Mouse (Mus musculus) stomach, embryonic 14.5 days (tissue): ENCODE measurements at regions not wholly inside any gene's neighbourhood (a gene's known extent, or its start where the extent isn't known, plus 50 kb on each side); places are given as distances from the start of the nearest gene placed in this dataset.

Experiments
- ATAC-seq: fragments of 200-750 bp; cut with Nextera tagmentation; 2 replicates; pipeline ENCODE4 v1.8.0; 2017; ENCODE audit warnings: low read depth, moderate TSS enrichment; ENCODE audit not compliant: insufficient number of reproducible peaks, insufficient read depth, low FRiP score
- H3K27ac ChIP-seq: fragments of 300-500 bp; sonication (generic); 2 replicates; pipeline ENCODE4 v1.5.1; 2014; ENCODE audit warnings: mild to moderate bottlenecking, low read length, moderate library complexity, mixed read lengths
- H3K27me3 ChIP-seq: fragments of 300-500 bp; sonication (generic); 2 replicates; pipeline ENCODE4 v1.6.1; 2014; ENCODE audit warnings: low read length, control low read depth, mixed read lengths; ENCODE audit not compliant: control insufficient read depth, insufficient read depth
- H3K36me3 ChIP-seq: fragments of 300-500 bp; sonication (generic); 2 replicates; pipeline ENCODE4 v1.6.1; 2014; ENCODE audit warnings: mild to moderate bottlenecking, control low read depth, low read length, moderate library complexity, mixed read lengths; ENCODE audit not compliant: control insufficient read depth, insufficient read depth
- H3K4me1 ChIP-seq: fragments of 300-500 bp; sonication (generic); 2 replicates; pipeline ENCODE4 v1.6.1; 2014; ENCODE audit warnings: low read length, control low read depth, mixed read lengths; ENCODE audit not compliant: control insufficient read depth, insufficient read depth
- H3K4me2 ChIP-seq: fragments of 300-500 bp; sonication (generic); replicated peaks from 2 replicates; pipeline ENCODE4 v1.6.1; 2014; ENCODE audit warnings: low read depth, low read length, control low read depth
- H3K4me3 ChIP-seq: fragments of 300-500 bp; sonication (generic); 2 replicates; pipeline ENCODE4 v1.5.1; 2014; ENCODE audit warnings: low read depth, low read length, control low read depth
- H3K9ac ChIP-seq: fragments of 300-500 bp; sonication (generic); replicated peaks from 2 replicates; pipeline ENCODE4 v1.6.1; 2014; ENCODE audit warnings: low read depth, mild to moderate bottlenecking, control low read depth, low read length, moderate library complexity, mixed read lengths
- H3K9me3 ChIP-seq: fragments of 300-500 bp; sonication (generic); 2 replicates; pipeline ENCODE4 v1.6.1; 2016; ENCODE audit warnings: low read depth, low read length, control low read depth; ENCODE audit not compliant: control insufficient read depth
- WGBS: fragments of 180-500 bp; shearing (Covaris S2); extraction: QIAGEN DNeasy Blood & Tissue Kit; methylation state at CpG from one replicate; pipeline ENCODE4 v1.1.7; 2014; 5-methylcytosine and 5-hydroxymethylcytosine counted together

DNA sequence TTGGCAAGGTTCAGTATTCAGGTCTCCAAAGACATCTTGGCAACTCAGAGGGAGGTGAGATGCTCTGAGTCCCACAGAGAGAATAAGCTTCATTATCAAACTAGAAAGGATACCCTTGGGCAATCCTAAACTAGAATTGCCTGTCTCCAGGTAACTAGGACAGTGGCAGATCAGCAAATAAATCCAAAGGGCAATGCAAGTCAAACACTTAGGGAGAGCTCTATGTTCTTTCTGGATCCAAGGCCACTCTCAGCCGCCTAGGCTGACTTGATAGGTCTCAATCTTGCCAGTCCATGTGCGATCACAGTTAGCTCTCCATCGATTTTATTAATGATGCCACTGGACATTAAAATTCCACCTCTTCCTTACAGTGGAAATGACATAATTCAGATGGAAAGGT, 432.5 kb downstream of the Epha4 start:
- no peak for ATAC-seq
- no peak overlapping the region for H3K4me2 ChIP-seq
- 73% methylated on average over 3 of the region's 3 CpGs for WGBS
- no peak overlapping the region for H3K9ac ChIP-seq
- no peaks in the 10 kb centered on the region for H3K36me3 ChIP-seq
- H3K27me3 ChIP-seq = no peaks in the 10 kb centered on the region
- no peak overlapping the region for H3K4me3 ChIP-seq
- H3K27ac ChIP-seq = no peak overlapping the region
- H3K4me1 ChIP-seq = peaks cover 8% of the 10 kb centered on the region; the same call in 1 of the 2 replicates
- no peaks in the 10 kb centered on the region for H3K9me3 ChIP-seq

DNA sequence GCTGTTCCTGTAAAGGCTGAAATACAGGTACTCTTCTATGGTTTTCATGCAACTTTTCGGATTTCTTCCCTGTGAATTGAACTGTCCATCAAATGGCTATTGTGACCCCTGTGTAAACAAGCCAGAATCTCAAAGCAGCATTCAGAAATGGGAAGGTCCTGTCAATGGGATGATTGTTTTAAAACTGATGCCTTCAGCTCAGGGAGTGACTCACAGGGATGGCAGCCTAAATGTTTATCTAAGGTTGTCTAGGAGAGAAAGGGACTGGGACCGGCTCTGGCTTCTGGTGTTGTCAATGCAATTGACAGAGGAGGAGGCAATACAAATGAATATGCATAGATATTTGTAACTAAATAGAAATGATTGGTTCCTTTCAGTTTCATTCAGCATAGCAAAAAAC, 421.3 kb downstream of the Epha4 start:
- Histone ChIP-seq H3K36me3 (no peaks in the 10 kb centered on the region), H3K4me3 (no peak overlapping the region), H3K4me1 (no peaks in the 10 kb centered on the region), H3K9me3 (no peaks in the 10 kb centered on the region), H3K27me3 (no peaks in the 10 kb centered on the region), H3K27ac (no peak overlapping the region), H3K4me2 (no peak overlapping the region), H3K9ac (no peak overlapping the region)
- no peak for ATAC-seq
- 43% methylated on average over 2 of the region's 2 CpGs for WGBS

DNA sequence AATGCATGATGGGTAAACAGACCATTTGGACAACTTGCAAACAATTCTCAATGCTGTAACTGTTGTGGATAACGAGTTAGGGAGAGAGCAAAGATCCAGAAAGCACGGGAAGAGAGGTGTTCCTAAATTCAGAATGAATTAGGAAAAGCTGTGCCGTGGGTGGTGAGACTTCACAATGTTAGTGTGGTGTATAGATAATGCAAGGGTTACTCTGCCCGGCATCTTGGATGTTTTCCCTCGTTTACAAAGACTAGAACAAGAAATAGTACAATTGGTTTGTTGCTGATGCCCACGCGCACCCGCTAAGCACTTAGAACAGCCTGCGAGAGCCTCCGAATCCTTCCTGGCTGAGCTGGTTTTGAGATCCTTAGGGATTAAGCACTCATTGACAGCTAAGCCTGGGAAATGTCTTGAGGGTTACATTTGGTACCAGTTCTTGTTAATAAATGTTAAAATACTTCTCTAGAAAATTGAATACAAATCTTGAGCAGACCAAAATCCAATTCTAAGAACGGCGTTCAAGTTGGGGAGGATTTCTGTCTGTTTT, 413.1 kb downstream of the Epha4 start:
- no peak for ATAC-seq
- Histone ChIP-seq H3K9ac (no peak overlapping the region), H3K4me3 (no peak overlapping the region), H3K9me3 (no peaks in the 10 kb centered on the region), H3K4me1 (no peaks in the 10 kb centered on the region), H3K27me3 (no peaks in the 10 kb centered on the region), H3K36me3 (no peaks in the 10 kb centered on the region), H3K27ac (no peak overlapping the region), H3K4me2 (0 out of 2 replicates have a peak overlapping the region, but pooled peaks have one; percentile 2)
- WGBS = 51% methylated on average over 12 of the region's 12 CpGs

DNA sequence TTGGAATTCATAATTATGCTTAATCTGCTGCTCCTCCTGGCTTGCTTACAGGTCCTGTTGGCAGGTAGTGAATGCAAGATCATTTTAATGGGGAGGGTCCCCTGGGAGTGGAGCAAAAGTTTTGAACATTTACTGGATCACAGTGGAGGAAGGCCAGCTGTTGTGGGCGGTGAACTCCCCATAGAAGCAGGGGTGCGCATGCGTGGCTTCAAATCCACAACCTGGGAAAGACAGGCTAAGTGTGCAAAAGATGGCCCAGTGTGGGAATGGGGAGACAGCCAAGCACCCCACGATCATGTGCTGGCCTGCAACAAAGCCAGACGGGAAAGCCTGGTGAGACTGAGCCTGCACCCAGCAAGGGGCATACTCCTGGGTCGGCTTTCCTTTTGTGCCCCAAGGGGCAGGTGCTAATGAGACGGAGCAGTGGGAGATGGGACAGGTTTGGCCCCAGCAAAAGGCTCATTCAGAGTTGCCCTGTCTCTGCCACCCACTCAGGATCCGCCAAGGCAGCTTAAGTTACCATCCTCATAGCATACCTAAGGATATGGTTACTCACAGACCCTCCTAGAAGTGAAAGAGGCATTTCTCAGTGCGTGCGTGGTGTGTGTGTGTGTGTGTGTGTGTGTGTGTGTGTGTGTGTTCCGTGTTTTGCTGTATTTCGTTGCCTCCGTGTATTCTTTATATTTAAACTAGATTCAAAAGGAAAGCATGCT, 412.3 kb downstream of the Epha4 start:
- Histone ChIP-seq H3K4me1 (no peaks in the 10 kb centered on the region), H3K27me3 (no peaks in the 10 kb centered on the region), H3K9me3 (no peaks in the 10 kb centered on the region), H3K9ac (no peak overlapping the region), H3K36me3 (no peaks in the 10 kb centered on the region), H3K4me3 (no peak overlapping the region), H3K27ac (no peak overlapping the region), H3K4me2 (no peak overlapping the region)
- WGBS = 54% methylated on average over 13 of the region's 13 CpGs
- ATAC-seq = peak; percentile 23; the same call in 1 of the 2 replicates

DNA sequence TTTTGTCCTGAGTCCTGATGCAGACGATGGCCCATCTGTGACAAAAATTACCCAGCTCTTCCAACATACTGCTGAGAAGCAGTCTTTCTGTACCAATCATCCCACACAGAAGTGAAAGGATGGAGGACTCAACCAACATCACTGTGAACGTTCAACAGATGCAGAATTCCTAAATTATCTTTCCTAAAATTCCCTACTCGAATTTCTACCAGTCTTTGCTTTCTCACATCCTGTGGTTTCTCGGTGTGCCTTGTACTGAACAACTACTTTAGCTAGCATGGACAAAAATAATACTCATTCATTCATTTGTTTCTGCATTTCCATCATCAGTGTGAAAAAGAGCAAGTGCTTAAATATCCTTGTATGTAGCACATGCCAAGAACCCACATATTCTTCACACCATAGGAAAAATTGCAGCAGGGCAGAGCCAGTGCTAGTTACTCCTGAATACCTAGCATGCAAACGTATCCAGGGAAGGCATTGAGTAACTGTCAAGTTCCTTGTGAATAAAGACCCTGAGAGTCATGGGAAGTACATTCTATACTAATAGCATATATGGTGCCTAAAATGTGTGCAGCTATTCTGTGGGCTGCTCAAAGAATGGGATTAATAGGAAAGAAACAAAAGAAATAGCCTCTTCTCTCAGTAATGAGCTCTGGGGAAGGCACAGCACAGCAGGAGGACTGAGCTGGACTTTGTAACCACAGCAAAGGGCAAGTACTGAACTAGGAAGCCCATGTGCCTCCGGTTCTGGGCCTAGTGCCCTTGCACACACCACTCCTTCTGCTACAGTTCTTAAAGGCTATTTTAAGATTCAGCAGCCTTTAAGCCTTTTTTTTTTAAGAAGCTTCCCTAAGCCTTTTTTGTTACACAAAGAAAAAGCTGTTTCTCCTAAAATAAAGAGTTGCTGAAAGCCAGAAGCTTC, 404.8 kb downstream of the Epha4 start:
- Histone ChIP-seq H3K27me3 (no peaks in the 10 kb centered on the region), H3K4me1 (no peaks in the 10 kb centered on the region), H3K9ac (no peak overlapping the region), H3K36me3 (no peaks in the 10 kb centered on the region), H3K9me3 (no peaks in the 10 kb centered on the region), H3K4me3 (no peak overlapping the region), H3K27ac (no peak overlapping the region), H3K4me2 (no peak overlapping the region)
- ATAC-seq = no peak
- WGBS = 81% methylated on average over 6 of the region's 6 CpGs

DNA sequence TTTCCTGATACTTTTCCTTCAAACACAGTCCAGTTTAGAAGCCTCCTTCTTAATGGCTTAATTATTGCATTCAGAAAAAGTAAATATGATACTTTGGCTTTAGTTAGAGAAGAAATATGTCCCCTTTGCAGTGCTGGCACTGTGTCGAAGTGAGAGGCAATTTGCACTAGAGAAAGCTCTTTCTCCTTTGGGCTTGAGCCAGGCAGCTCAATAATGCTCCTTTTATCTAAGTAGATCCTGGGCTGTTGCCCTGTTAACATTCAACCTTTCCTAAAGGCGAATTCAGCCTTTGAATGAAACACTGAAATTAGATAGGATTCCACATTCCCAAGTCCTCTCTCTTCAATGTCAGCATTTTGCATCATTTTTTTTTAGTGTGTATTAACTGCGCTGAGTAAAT, 386.5 kb downstream of the Epha4 start:
- Histone ChIP-seq H3K9ac (no peak overlapping the region), H3K27me3 (no peaks in the 10 kb centered on the region), H3K36me3 (no peaks in the 10 kb centered on the region), H3K9me3 (no peaks in the 10 kb centered on the region), H3K4me2 (no peak overlapping the region), H3K27ac (no peak overlapping the region), H3K4me3 (no peak overlapping the region), H3K4me1 (no peaks in the 10 kb centered on the region)
- ATAC-seq = no peak
- 57% methylated on average over 3 of the region's 3 CpGs for WGBS

DNA sequence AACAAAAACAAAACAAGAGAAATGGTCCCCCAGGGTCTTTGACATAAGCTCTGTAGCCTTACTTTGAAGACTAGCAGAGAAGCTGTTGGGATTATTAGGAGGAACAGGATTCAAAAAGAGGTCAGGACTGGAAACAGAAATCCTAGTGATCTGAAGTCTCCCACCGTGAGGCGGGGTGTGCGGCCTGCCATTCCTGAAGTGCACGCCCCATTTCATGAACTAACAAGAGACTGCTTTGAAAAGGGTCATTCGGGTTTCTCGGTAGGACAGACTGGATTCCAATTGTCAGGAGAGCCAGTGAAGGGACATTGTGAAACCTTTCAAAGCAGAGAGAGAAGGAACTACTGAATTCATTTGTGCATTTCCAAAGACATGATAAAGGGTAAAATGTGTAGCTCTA, 377.2 kb downstream of the Epha4 start:
- ATAC-seq = no peak

DNA sequence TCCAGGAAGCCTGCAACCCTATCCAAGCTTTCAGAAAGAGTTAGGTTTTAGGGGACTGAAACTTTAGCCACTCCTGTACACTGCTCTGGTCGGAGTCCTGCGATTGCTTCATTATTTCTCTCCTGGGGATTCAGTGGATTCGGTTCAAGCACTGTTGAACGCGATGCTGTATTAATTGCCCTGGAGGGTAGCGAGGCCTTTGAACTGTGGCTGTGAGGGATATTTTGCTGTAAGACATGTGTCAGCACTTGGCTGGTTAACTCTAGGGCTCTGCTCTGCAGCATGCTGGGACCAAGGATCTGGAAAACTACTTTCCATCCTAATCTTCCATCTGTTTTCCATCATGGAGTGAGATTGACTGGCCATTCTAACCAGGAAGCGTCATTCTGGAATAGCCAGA, 374.0 kb downstream of the Epha4 start:
- no peak for ATAC-seq
- WGBS = 80% methylated on average over 7 of the region's 7 CpGs
- no peak overlapping the region for H3K27ac ChIP-seq
- no peaks in the 10 kb centered on the region for H3K9me3 ChIP-seq
- H3K4me2 ChIP-seq = no peak overlapping the region
- no peaks in the 10 kb centered on the region for H3K4me1 ChIP-seq
- no peaks in the 10 kb centered on the region for H3K27me3 ChIP-seq
- H3K9ac ChIP-seq = no peak overlapping the region
- no peaks in the 10 kb centered on the region for H3K36me3 ChIP-seq
- no peak overlapping the region for H3K4me3 ChIP-seq

More for the DNA sequence above, 377.2 kb downstream of the Epha4 start:
- H3K36me3 ChIP-seq = no peaks in the 10 kb centered on the region
- H3K9ac ChIP-seq = no peak overlapping the region
- no peaks in the 10 kb centered on the region for H3K27me3 ChIP-seq
- no peak overlapping the region for H3K4me2 ChIP-seq
- 69% methylated on average over 6 of the region's 6 CpGs for WGBS
- H3K9me3 ChIP-seq = no peaks in the 10 kb centered on the region
- H3K4me1 ChIP-seq = no peaks in the 10 kb centered on the region
- H3K4me3 ChIP-seq = no peak overlapping the region
- H3K27ac ChIP-seq = no peak overlapping the region
